Mouse (Mus musculus) stomach, postnatal 0 days (tissue): ENCODE results near the gene Cox10.

Source experiments
- CTCF ChIP-seq: IDR thresholded peaks from 2 replicates; pipeline ENCODE4 v1.5.1; 2016; ENCODE audit warnings: antibody characterized with exemption, low read depth, mild to moderate bottlenecking, moderate library complexity
- EP300 ChIP-seq: optimal IDR thresholded peaks from 2 replicates; pipeline ENCODE3; 2016; ENCODE audit warnings: antibody characterized with exemption

- TF ChIP-seq CTCF (no peak), EP300 (no peak)
Measured at GRCm38 (mm10) chr11:64023380-64023981, 55.8 kb downstream of the Cox10 start.
